Mouse (Mus musculus) testis, postnatal 14 days (tissue): ENCODE results near the gene Mrgprb3.

Experiments
- DNase-seq: peaks from one replicate; pipeline ENCODE4 v3.0.0; 2021; ENCODE audit warnings: low spot score

Mrgprb3 gene

DNA sequence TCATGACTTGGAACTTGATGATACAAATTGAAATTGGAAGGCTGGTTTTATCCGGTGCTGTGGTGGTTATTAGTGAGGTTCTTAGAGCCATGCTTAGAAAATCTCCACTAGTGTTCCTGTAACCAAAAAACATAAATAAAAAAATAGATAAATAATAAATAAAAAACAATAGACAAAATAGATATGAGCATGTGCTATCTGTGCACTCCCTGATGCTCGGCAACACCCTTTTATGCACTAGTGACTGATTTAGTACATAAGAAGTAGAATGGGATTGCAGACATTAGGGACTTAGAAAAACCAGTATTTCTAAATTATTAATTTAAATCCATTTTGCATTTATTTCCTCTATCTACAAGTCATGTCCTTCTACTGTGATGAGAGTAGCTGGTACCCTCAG lies at the start of gene Mrgprb3:
Mrgprb3 (minus strand) TSS at position 101 of the 400 bp plus-strand sequence.
- no peak for DNase-seq
